ENCODE assay signal across 22 mouse cellular contexts in the genomic region with DNA sequence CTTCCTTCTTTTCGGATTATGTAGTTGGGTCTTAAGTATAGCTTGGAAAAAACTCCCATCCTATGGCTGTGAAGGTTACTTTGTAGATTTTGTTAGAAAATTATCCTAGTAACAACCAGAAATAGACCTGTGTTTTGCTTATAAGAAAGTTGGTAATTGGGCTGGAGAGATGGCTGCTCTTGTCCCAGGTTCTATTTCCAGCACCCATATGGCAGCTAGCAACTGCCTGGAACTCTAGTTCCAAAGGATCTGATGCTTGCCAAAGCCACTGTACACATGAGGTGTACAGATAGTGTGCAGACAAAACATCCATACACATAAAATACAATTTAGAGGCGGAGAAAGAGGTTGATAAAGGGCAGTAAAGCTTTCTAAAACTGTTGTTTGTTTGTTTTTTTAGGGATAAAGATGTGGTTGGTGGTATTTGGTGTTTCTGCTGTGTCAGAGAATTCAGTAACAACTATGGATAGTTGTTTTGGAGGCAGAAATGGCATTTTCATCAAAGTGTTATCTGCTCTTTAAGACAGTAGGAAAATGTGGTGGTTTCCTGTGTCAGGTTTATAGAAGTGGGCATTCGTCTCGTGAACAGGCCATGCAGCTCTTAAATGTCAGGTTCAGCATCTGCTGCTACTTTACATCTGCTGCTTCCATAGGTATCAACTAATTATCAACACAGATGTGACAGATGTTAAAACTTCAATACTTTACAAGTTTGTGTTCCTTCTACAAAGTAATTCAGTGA. TPM values are rescaled to one million over a fixed set of nuclear protein-coding genes. Genes with fewer than 3 reads are reported as not detected.
A peak's percentile ranks its signal among the peaks of the same experiment; 100 is the strongest.
DNase-seq lines count a peak whose midpoint lies in the region; ATAC-seq and TF ChIP-seq lines count a peak whose summit lies in the region.
"Had no signal": no experiment of that assay in that cellular context is flagged by ENCODE, and none has a peak within 500 bp of the region (broad histone marks: within the 10 kb centered on the region; RNA-seq: fewer than 3 reads in every experiment).

No protein-coding gene starts in this region.

- DNase-seq in layer of hippocampus, adult 9-11 months, result peak; percentile 55
- no peak for DNase-seq in layer of hippocampus, adult 8-10 months (ENCODE audit: low spot score in 2 of 2)
- peak; percentile 60 for DNase-seq in CD4-positive, CD25-positive, alpha-beta regulatory T cell, adult 2 months (ENCODE audit: low read depth, low spot score)
- DNase-seq in brain, adult 2 months (ENCODE audit: low read depth, low spot score), result peak; percentile 85
- peak; percentile 47 for DNase-seq in naive thymus-derived CD4-positive, alpha-beta T cell, adult 2 months (ENCODE audit: low read depth)
- DNase-seq in forebrain, embryonic 10.5 days (ENCODE audit: extremely low spot score, low spot score), result no peak
- DNase-seq in liver, postnatal 0 days, result no peak
- DNase-seq: adrenal gland, postnatal 36 days; gastrocnemius, postnatal 10 days; heart, adult 2 months; kidney, adult 2 months; kidney, postnatal 10 days; lung, adult 18-20 months; retina, postnatal 1 day; thymus, adult 2 months had no signal

- H3K9ac ChIP-seq in liver, postnatal 0 days (replicated peaks), result no peak overlapping the region
- H3K9ac ChIP-seq: forebrain, embryonic 15.5 days; stomach, embryonic 15.5 days had no signal

- H3K4me2 ChIP-seq in liver, postnatal 0 days (ENCODE audit: low read depth, low read length), result no peak overlapping the region
- H3K4me2 ChIP-seq: forebrain, embryonic 15.5 days; stomach, embryonic 15.5 days had no signal

- no peak for TF ChIP-seq CTCF in liver, postnatal 0 days (IDR thresholded peaks at IDR 0.05; ENCODE audit: low read depth)

- no peaks in the 10 kb centered on the region for H3K9me3 ChIP-seq in forebrain, embryonic 10.5 days
- no peaks in the 10 kb centered on the region for H3K9me3 ChIP-seq in liver, postnatal 0 days (ENCODE audit: low read length)
- H3K9me3 ChIP-seq: forebrain, embryonic 15.5 days; hindbrain, embryonic 10.5 days; limb, embryonic 10.5 days; stomach, embryonic 15.5 days had no signal

- no peak overlapping the region for H3K27ac ChIP-seq in forebrain, embryonic 10.5 days
- H3K27ac ChIP-seq in liver, postnatal 0 days (ENCODE audit: low read depth), result no peak overlapping the region
- H3K27ac ChIP-seq: forebrain, embryonic 15.5 days; heart, adult 2 months; hindbrain, embryonic 10.5 days; limb, embryonic 10.5 days; stomach, embryonic 15.5 days had no signal

- H3K27me3 ChIP-seq in forebrain, embryonic 10.5 days (ENCODE audit: poor library complexity, severe bottlenecking), result no peaks in the 10 kb centered on the region
- no peaks in the 10 kb centered on the region for H3K27me3 ChIP-seq in liver, postnatal 0 days (ENCODE audit: insufficient read depth, low read length)
- H3K27me3 ChIP-seq: CH12.LX; forebrain, embryonic 15.5 days; stomach, embryonic 15.5 days had no signal

- WGBS in forebrain, embryonic 10.5 days, result 90% methylated on average over 4 of the region's 4 CpGs
- 76% methylated on average over 4 of the region's 4 CpGs for WGBS in liver, postnatal 0 days (ENCODE audit: insufficient replicate concordance)

- TF ChIP-seq EP300 in liver, postnatal 0 days (IDR thresholded peaks at IDR 0.05; ENCODE audit: low read depth), result no peak

- no peak for ATAC-seq in erythroblast, adult 5-6 weeks (replicated peaks; ENCODE audit: low FRiP score, poor library complexity, severe bottlenecking)
- no peak for ATAC-seq in liver, postnatal 0 days
- ATAC-seq: forebrain, embryonic 15.5 days had no signal

- no peaks in the 10 kb centered on the region for H3K4me1 ChIP-seq in forebrain, embryonic 10.5 days
- H3K4me1 ChIP-seq in liver, postnatal 0 days (ENCODE audit: insufficient read depth), result peaks cover 6% of the 10 kb centered on the region; the same call in 1 of the 2 replicates
- H3K4me1 ChIP-seq: forebrain, embryonic 15.5 days; hindbrain, embryonic 10.5 days; limb, embryonic 10.5 days; stomach, embryonic 15.5 days had no signal

- H3K4me3 ChIP-seq in forebrain, embryonic 10.5 days, result no peak overlapping the region
- H3K4me3 ChIP-seq in liver, postnatal 0 days (ENCODE audit: low read depth, low read length), result no peak overlapping the region
- H3K4me3 ChIP-seq: erythroblast, embryonic 14.5 days; forebrain, embryonic 15.5 days; heart, adult 2 months; hindbrain, embryonic 10.5 days; limb, embryonic 10.5 days; stomach, embryonic 15.5 days had no signal

- peaks cover 71% of the 10 kb centered on the region for H3K36me3 ChIP-seq in forebrain, embryonic 10.5 days (replicated peaks)
- peaks cover 27% of the 10 kb centered on the region for H3K36me3 ChIP-seq in liver, postnatal 0 days (replicated peaks; ENCODE audit: insufficient read depth, low read length)

RNA-seq across cellular contexts. Expression of gene Mapk1, which starts 32.1 kb away (rescaled TPM):
- 100 to 1,000 TPM; 461 to 545 (median 499) TPM for total RNA-seq in layer of hippocampus, adult 8-10 months (2022)
- 45.2 and 47.6 TPM in 2 replicates for total RNA-seq in erythroblast, adult 5-6 weeks (2015; ENCODE audit: low replicate concordance)
- total RNA-seq in erythroblast, adult 5-6 weeks (2017; ENCODE audit: low replicate concordance), result 52.4 and 53.0 TPM in 2 replicates
- 147 and 150 TPM in 2 replicates for polyA plus RNA-seq in forebrain, embryonic 10.5 days (2016; fragmentation: Nextera tagmentation; extraction: Ambion mirVana)
- polyA plus RNA-seq in liver, postnatal 0 days (2015; fragmentation: Nextera tagmentation; extraction: Ambion mirVana), result 56.3 and 56.8 TPM in 2 replicates

RNA-seq across cellular contexts. Expression of gene Ypel1, which starts 54.2 kb away (rescaled TPM):
- total RNA-seq in layer of hippocampus, adult 8-10 months (2022), result 10 to 100 TPM; 27.9 to 36.5 (median 29.8) TPM
- not detected in 2 replicates for total RNA-seq in erythroblast, adult 5-6 weeks (2015; ENCODE audit: low replicate concordance)
- total RNA-seq in erythroblast, adult 5-6 weeks (2017; ENCODE audit: low replicate concordance), result not detected in 2 replicates
- 96.2 and 97.4 TPM in 2 replicates for polyA plus RNA-seq in forebrain, embryonic 10.5 days (2016; fragmentation: Nextera tagmentation; extraction: Ambion mirVana)
- 0.92 and 1.2 TPM in 2 replicates for polyA plus RNA-seq in liver, postnatal 0 days (2015; fragmentation: Nextera tagmentation; extraction: Ambion mirVana)

Comparison
In these comparisons a context has a peak if more than half of its experiments do, and no peak if none do; other contexts are left out.
1. DNase-seq: peak in layer of hippocampus, adult 9-11 months (single experiment), CD4-positive, CD25-positive, alpha-beta regulatory T cell, adult 2 months (single experiment), brain, adult 2 months (single experiment) and naive thymus-derived CD4-positive, alpha-beta T cell, adult 2 months (single experiment); none in layer of hippocampus, adult 8-10 months (0 of 2), forebrain, embryonic 10.5 days (single experiment) and liver, postnatal 0 days (single experiment).
2. RNA of gene Mapk1, which starts 32.1 kb away (total RNA-seq): 461 to 545 TPM in layer of hippocampus, adult 8-10 months; 45.2 to 53.0 TPM in erythroblast, adult 5-6 weeks; every median in the first group is over 4 times any median in the second.
3. RNA of gene Ypel1, which starts 54.2 kb away (total RNA-seq): 27.9 to 36.5 TPM in layer of hippocampus, adult 8-10 months; not detected in erythroblast, adult 5-6 weeks; every median in the first group is over 10 times any median in the second.